Mouse (Mus musculus): ENCODE results near the gene Gm2a.

GRCm38 (mm10) chr11:55117031-55117430 is 19.1 kb downstream of the Gm2a start:
- TF ChIP-seq CTCF (IDR thresholded peaks at IDR 0.05; ENCODE audit: insufficient read depth, low read length) (no peak), POLR2A (IDR thresholded peaks at IDR 0.05; ENCODE audit: borderline replicate concordance, extremely low read depth, low read depth, low read length) (no peak)
